Mouse (Mus musculus) c-Kit-negative CD71-positive TER-119-positive erythroid progenitor cells, embryonic 14.5 days (primary cell): ENCODE data around the gene Pdcl3.
"Not testable (repeated sequence)": the region's sequence is repeated elsewhere in the genome, so short reads cannot be mapped to it uniquely, and the experiment has no call there.

Experiments
- DNase-seq: peaks from one replicate; pipeline ENCODE4 v3.0.0-alpha.2; 2013; ENCODE audit warnings: low read depth, low spot score

The Pdcl3 gene

DNA sequence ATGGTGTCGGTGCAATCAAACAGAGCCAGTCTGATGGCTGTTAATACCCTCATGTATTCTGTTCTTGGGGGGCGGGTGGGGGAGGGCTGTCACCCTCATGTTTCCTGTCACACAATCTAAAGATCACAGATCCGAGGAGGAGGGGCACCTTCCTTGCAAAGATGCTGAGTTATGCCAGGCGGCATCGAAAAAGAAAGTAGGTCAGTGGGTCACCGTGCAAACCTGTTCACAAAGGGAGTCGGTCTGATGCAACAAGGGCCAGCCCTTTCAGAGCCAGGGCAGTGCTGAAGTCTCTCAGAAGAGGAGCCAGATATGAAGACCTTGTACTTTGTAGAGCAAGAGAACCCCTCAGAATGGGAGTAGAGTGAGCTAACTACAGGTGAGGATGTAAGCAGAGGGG lies 39.7 kb downstream of the Pdcl3 start:
- no peak for DNase-seq

DNA sequence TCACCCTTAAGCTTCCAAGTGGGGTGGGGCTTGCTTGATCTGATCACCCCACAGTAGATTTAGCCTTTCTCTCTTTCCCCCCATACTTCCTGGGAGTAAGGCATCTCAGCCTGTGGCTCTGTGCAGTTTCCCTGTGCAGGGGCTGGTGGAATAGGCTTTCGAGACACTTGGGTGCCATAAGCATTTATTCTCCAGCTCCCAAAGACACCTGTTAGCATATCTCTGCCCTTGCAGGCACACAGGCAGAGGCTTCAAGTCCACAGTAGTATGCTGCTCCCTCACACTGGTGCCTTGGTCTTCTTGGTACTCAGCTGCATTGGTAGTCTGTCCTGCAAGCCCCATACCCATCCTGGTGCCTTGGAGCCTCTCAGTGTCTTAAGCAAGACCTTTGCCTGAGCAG lies 40.4 kb downstream of the Pdcl3 start:
- no peak for DNase-seq

- no peak for DNase-seq
Observed at GRCm38 (mm10) chr1:39029176-39029575, 43.8 kb downstream of the Pdcl3 start.

GRCm38 (mm10) chr1:39030108-39030507 lies 44.7 kb downstream of the Pdcl3 start:
- no peak for DNase-seq

DNA sequence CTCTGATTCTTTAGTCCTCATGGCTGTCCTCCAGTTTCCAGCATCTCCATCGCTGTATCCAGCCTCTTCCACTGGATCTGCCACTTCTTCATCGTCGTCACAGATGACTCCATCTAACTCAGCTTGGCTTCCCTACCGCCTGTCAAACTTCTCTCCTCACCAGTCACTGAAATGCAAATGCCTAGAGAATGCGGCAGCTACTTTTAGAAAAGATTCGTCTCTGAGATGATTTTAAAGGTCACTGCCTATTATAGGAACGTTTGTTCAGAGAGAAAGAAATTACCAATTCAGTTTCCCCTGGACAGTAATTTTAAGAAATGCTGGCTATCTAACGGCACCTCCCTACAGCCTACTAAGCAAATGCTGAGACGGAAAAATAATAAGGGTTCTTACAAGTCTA lies 50.4 kb downstream of the Pdcl3 start:
- no peak for DNase-seq

DNA sequence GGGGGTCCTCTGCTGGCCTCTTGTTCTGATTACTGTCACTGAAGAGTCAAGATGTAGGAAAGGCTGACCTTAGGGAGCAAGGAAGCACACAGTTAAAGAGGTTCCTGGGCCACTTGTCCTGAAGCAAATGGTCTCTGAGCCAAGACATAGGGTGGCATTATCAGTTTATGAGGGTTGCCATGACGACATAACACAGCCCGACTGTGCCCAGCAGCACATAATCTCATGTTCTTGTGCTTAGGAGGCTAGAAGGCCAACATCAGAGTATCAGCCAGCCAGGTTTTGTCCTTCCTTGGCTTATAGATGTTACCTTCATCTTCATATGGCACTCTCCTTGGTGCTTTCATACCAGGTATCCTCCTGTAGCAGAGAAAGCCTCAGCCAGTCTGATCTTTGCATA lies 56.8 kb downstream of the Pdcl3 start:
- DNase-seq = no peak

- DNase-seq = not testable (repeated sequence)
Observed at GRCm38 (mm10) chr1:39044442-39044841, 59.0 kb downstream of the Pdcl3 start.

DNA sequence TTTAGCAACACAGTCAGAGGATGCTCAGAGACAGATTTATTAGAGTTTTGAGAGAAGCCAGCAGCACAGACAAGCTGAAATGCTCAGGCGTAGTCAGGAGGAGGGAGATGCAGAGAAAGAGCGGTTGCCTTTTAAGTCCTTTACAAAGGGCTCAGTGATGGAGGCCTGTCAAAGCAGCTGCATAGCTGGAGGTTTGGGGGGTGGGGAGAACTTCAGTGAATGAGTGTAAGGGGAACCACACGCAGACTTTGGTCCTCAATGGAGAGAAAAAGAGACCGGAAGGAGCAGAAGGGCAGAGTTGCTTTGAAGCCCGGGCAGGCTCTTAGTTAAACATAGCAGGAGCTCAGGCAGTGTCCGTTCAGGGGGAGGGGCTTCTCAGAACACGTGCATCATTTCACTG lies 61.3 kb downstream of the Pdcl3 start:
- DNase-seq = no peak
